Mouse (Mus musculus) ES-E14 (cell line): Measurements from ENCODE around the gene Hebp1. TPM values are rescaled to one million over a fixed set of nuclear protein-coding genes. Genes with fewer than 3 reads are reported as not detected.
A peak's percentile ranks its signal among the peaks of the same experiment; 100 is the strongest.

Experiments used
- DNase-seq: peaks from one replicate; pipeline ENCODE4 v3.0.0-alpha.2; 2013; ENCODE audit warnings: low read depth, low spot score
- H3K27ac ChIP-seq: 2 replicates; pipeline ENCODE4 v1.5.1; 2012; ENCODE audit warnings: low read depth, mild to moderate bottlenecking, low read length, moderate library complexity, mixed read lengths; ENCODE audit not compliant: poor library complexity, insufficient read depth, severe bottlenecking
- H3K36me3 ChIP-seq: 2 replicates; pipeline ENCODE4 v1.6.1; 2012; ENCODE audit warnings: mild to moderate bottlenecking, low read length, moderate library complexity, mixed read lengths; ENCODE audit not compliant: control insufficient read depth, poor library complexity, insufficient read depth, severe bottlenecking
- H3K4me1 ChIP-seq, 2 experiments: fragments of 150-350 bp in 1 of 2; sonication (generic) in 1 of 2; 2 replicates each; pipeline ENCODE4 v1.6.1; 2012; ENCODE audit warnings: low read length in 2 of 2, mild to moderate bottlenecking in 1 of 2, mixed read lengths in 1 of 2; ENCODE audit not compliant: control insufficient read depth in 2 of 2, insufficient read depth in 2 of 2, poor library complexity in 1 of 2
- H3K4me3 ChIP-seq, 2 experiments: fragments of 150-350 bp in 1 of 2; sonication (generic) in 1 of 2; 2 replicates each; pipeline ENCODE4 v1.5.1; 2012; ENCODE audit warnings: low read length in 2 of 2, low read depth in 1 of 2, mild to moderate bottlenecking in 1 of 2, mixed read lengths in 1 of 2; ENCODE audit not compliant: insufficient read depth in 1 of 2, poor library complexity in 1 of 2, severe bottlenecking in 1 of 2
- H3K9ac ChIP-seq: 2 replicates; pipeline ENCODE4 v1.6.1; 2012; ENCODE audit warnings: low read depth, mild to moderate bottlenecking, low read length, mixed read lengths; ENCODE audit not compliant: poor library complexity, insufficient read depth, severe bottlenecking
- H3K9me3 ChIP-seq: fragments of 150-350 bp; sonication (generic); 2 replicates; pipeline ENCODE4 v1.6.1; 2012; ENCODE audit warnings: low read depth, mild to moderate bottlenecking, low read length; ENCODE audit not compliant: control insufficient read depth, insufficient read depth
- CHD2 ChIP-seq: IDR thresholded peaks from 2 replicates; pipeline ENCODE4 v1.6.1; 2014; ENCODE audit warnings: mild to moderate bottlenecking, low read depth, low read length, inconsistent platforms
- HCFC1 ChIP-seq: IDR thresholded peaks from 2 replicates; pipeline ENCODE4 v1.6.1; 2012; ENCODE audit warnings: low read length, inconsistent platforms, borderline replicate concordance; ENCODE audit not compliant: insufficient read depth
- MAFK ChIP-seq: IDR thresholded peaks from 2 replicates; pipeline ENCODE4 v1.6.1; 2014; ENCODE audit warnings: mild to moderate bottlenecking, low read depth, low read length, inconsistent platforms; ENCODE audit not compliant: insufficient read depth
- ZC3H11A ChIP-seq: IDR thresholded peaks from 2 replicates; pipeline ENCODE4 v1.6.1; 2012; ENCODE audit warnings: low read depth, mild to moderate bottlenecking, inconsistent platforms, low read length, borderline replicate concordance
- ZNF384 ChIP-seq: IDR thresholded peaks from 2 replicates; pipeline ENCODE4 v1.6.1; 2012; ENCODE audit warnings: low read depth, low read length, inconsistent platforms
- in situ Hi-C, 2 experiments: fragments of 600-800 bp; cut with MboI; formaldehyde crosslinking; loops; one replicate each; pipeline ENCODE4 v1.15.1; 2025; ENCODE audit warnings: low sequenced_read_pairs in 2 of 2, inconsistent platforms in 1 of 2; ENCODE audit not compliant: unreplicated experiment in 2 of 2
- total RNA-seq: library from RNA; depleted of rRNA; stranded (reverse); fragments of 300-350 nt; gene quantifications from 2 replicates; pipeline ENCODE4 v1.2.3, GENCODE M21; 2012

The Hebp1 gene
- total RNA-seq, 1 experiment, result 22.4 TPM

DNA sequence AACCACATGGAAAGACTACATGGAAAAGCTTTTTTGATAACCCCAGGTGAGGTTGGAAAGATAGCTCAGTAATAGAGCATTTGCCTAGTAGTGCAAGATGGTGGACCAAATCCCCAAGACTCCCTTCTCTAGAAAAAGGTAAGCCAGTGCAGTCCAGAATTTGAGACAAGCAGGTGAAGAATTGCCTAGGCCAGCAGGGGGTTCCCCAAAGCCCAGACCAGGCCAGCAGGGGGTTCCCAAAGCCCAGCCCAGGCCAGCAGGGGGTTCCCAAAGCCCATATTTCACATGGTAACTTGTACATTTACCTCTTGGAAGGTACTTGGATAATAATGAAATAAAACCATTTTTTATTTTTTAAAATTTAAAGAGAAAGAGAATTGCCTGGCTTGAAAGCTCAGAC, 20.6 kb downstream of the Hebp1 start:
- H3K4me1 ChIP-seq, result 0 out of 4 replicates have a peak, but pooled peaks cover 0 to 2% of the 10 kb centered on the region in 2 experiments
- no peak for DNase-seq
- no peaks in the 10 kb centered on the region for H3K9me3 ChIP-seq
- H3K27ac ChIP-seq, result no peak overlapping the region
- no peaks in the 10 kb centered on the region for H3K36me3 ChIP-seq
- H3K9ac ChIP-seq, result no peak overlapping the region
- in situ Hi-C loops, result no loop called here
- no peak overlapping the region for H3K4me3 ChIP-seq
- TF ChIP-seq ZC3H11A (no peak), HCFC1 (no peak), CHD2 (no peak), MAFK (no peak), ZNF384 (no peak)

DNA sequence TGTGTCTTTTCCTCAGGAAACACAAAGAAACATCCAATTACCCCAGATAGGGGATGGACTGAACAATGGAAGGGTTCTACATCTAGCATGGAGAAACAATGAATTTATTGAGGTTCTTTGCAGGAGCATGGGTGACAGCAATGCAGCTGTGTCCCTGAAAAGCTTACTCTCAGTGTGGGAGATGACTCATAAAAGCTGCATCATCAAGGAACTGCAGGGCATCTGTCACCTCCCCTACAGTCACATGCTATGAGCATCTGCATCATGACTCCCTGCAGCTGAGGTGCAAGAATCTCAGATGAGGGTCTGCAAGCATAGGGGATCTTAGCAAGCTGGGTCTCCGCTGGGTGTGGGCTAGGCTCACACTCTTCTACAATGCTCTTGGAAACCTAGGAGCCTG, 22.8 kb downstream of the Hebp1 start:
- TF ChIP-seq ZNF384 (no peak), ZC3H11A (no peak), CHD2 (no peak), MAFK (no peak), HCFC1 (no peak)
- in situ Hi-C loops, result no loop called here

DNA sequence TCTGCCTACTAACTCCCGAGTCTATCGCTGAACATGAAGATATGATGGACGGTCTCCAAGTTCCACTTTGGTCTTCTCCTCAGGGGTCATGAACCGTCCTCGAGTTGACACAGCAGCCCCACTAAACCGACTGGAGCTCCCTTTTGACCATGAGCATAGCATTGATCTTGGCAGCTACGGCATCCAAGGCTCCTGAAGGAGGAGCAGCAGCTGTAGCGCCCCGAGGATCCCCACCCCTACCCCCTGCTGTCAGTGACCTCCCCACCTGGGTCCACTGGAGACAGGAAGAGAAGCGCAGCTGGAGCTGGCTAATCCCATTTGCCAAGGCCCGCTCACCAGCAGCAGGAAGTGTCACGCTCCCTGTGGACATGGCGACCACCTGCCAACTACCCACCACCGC, 26.1 kb downstream of the Hebp1 start:
- Histone ChIP-seq H3K9me3 (no peaks in the 10 kb centered on the region), H3K36me3 (no peaks in the 10 kb centered on the region)

More for the DNA sequence above, 22.8 kb downstream of the Hebp1 start:
- H3K9ac ChIP-seq, result no peak overlapping the region
- H3K9me3 ChIP-seq, result no peaks in the 10 kb centered on the region
- no peaks in the 10 kb centered on the region for H3K36me3 ChIP-seq
- H3K27ac ChIP-seq, result no peak overlapping the region
- H3K4me1 ChIP-seq, result peaks cover 2 to 5% of the 10 kb centered on the region in 2 experiments; a peak in 1 of 4 replicates
- DNase-seq, result no peak
- H3K4me3 ChIP-seq, result no peak overlapping the region

DNA sequence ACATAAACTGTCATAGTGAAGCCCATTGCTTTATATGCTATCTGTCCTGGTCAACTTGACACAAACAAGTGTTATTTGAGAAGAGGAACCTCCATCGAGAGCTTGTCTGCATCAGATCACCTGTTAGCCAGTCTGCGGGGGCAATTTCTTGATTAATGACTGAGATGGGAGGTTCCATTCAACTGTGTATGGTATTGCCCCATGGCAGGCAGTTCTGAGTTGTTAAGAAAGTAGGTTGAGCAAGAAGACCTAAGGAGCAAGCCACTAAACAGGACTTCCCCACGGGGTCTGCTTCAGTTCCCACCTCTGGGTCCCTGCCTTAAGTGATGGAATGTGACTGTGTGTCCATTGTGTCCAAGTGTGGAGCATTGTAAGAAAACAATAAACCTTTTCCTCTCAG, 28.6 kb downstream of the Hebp1 start:
- no peaks in the 10 kb centered on the region for H3K9me3 ChIP-seq
- H3K4me3 ChIP-seq, result no peak overlapping the region
- H3K36me3 ChIP-seq, result no peaks in the 10 kb centered on the region
- in situ Hi-C loops, result no loop called here
- DNase-seq, result no peak
- peaks cover 5% of the 10 kb centered on the region in 2 experiments; a peak in 1 of 4 replicates for H3K4me1 ChIP-seq
- no peak overlapping the region for H3K9ac ChIP-seq
- no peak overlapping the region for H3K27ac ChIP-seq
- TF ChIP-seq ZNF384 (no peak), ZC3H11A (no peak), HCFC1 (no peak), CHD2 (no peak), MAFK (no peak)

More for the DNA sequence above, 26.1 kb downstream of the Hebp1 start:
- no peak for TF ChIP-seq ZNF384
- TF ChIP-seq CHD2, result no peak
- TF ChIP-seq ZC3H11A, result no peak
- no peak for TF ChIP-seq MAFK
- no peak for TF ChIP-seq HCFC1
- Histone ChIP-seq H3K4me1 (peaks cover 5% of the 10 kb centered on the region in 2 experiments; a peak in 1 of 4 replicates), H3K4me3 (peak overlapping the region in 1 of 2 experiments; percentile 13; a peak in 1 of 4 replicates), H3K9ac (no peak overlapping the region), H3K27ac (no peak overlapping the region)
- in situ Hi-C loops, result no loop called here
- DNase-seq, result no peak

DNA sequence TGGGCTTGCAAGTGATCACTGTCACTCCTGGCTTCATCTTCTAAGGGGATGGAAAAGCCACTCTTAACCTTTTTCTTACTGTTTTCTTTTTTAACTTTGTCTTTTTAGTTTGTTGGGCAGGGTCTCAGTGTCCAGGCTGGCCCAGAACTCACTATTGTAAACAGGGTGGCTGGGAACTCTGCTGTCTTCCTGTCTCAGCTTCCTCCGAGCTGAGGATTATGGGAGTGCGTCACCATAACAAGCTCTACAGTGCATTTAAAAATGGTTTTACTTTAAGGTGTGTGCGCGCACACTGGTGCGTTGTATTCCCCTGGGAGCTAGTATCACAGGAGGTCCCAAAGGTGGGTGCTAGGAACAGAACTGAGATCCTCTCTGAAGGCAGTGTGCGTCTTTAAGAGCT, 29.4 kb downstream of the Hebp1 start:
- in situ Hi-C loops, result no loop called here
- Histone ChIP-seq H3K9me3 (no peaks in the 10 kb centered on the region), H3K4me1 (peaks cover 5% of the 10 kb centered on the region in 2 experiments; a peak in 1 of 4 replicates), H3K27ac (no peak overlapping the region), H3K9ac (peak overlapping the region; percentile 51; the same call in 1 of the 2 replicates), H3K4me3 (peak overlapping the region; percentile 86 to 88), H3K36me3 (no peaks in the 10 kb centered on the region; the same call in 1 of the 2 replicates)
- DNase-seq, result no peak
- TF ChIP-seq CHD2, result no peak
- no peak for TF ChIP-seq HCFC1
- no peak for TF ChIP-seq ZC3H11A
- TF ChIP-seq ZNF384, result no peak
- no peak for TF ChIP-seq MAFK
